Mouse (Mus musculus): ENCODE data around the gene Lrrc57. TPM values are rescaled to one million over a fixed set of nuclear protein-coding genes. Genes with fewer than 3 reads are reported as not detected.
"Not testable (repeated sequence)": the region's sequence is repeated elsewhere in the genome, so short reads cannot be mapped to it uniquely, and the experiment has no call there.

Gene Lrrc57
- polyA plus RNA-seq, 1 experiment = 13.8 TPM

- Histone ChIP-seq H3K4me1 (ENCODE audit: control insufficient read depth, insufficient read depth, insufficient read length, low read length) (peaks cover 7% of the 10 kb centered on the region; the same call in 1 of the 2 replicates), H3K27ac (replicated peaks; ENCODE audit: low read depth, low read length) (no peak overlapping the region), H3K4me3 (ENCODE audit: insufficient read depth, low read depth, low read length) (peak overlapping the region; percentile 37)
Observed at GRCm38 (mm10) chr2:120628076-120628865, 19.0 kb upstream of the Lrrc57 start.

DNA sequence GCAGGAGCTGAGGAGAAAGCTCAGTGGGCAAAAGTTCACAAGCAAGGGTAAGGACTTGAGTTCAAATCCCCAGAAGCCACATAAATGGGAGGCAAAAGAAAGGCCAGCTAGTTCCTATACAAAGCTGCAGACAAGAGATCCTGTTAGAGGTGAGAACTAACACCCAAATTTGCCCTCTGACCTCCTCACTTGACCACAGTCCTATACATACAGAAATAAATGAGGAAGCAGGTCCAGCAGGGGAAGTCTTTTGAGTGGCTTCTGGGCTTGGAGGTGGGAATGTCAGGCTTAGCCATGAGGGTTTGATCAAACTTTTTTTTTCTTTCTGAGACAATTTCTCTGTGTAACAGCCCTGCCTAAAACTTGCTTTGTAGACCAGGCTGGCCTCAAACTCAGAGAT, 13.6 kb upstream of the Lrrc57 start:
- Histone ChIP-seq H3K27ac (replicated peaks; ENCODE audit: low read depth, low read length) (no peak overlapping the region), H3K4me3 (ENCODE audit: insufficient read depth, low read depth, low read length) (no peak overlapping the region), H3K4me1 (ENCODE audit: control insufficient read depth, insufficient read depth, insufficient read length, low read length) (no peaks in the 10 kb centered on the region)

DNA sequence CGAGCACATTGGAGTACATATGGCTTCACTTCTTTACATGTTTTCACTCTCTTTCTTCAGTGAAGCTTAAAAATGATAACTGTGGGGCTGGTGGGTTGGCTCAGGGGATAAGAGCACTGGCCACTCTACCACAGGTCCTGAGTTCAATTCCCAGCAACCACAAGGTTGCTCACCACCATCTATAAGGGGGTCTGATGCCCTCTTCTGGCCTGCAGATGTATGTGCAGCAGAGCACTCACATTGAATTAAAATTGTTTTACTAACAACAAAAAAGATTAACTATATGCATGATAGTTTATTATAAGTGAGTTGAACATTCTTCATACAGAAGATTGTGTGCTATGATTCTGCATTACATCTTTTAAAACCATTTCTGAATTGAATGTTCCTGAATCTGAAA, 10.2 kb upstream of the Lrrc57 start:
- Histone ChIP-seq H3K4me3 (ENCODE audit: insufficient read depth, low read depth, low read length) (no peak overlapping the region), H3K4me1 (ENCODE audit: control insufficient read depth, insufficient read depth, insufficient read length, low read length) (no peaks in the 10 kb centered on the region), H3K27ac (replicated peaks; ENCODE audit: low read depth, low read length) (no peak overlapping the region)

- H3K27ac ChIP-seq (replicated peaks; ENCODE audit: low read depth, low read length) = no peak overlapping the region
- no peaks in the 10 kb centered on the region for H3K4me1 ChIP-seq (ENCODE audit: control insufficient read depth, insufficient read depth, insufficient read length, low read length)
- no peak overlapping the region for H3K4me3 ChIP-seq (ENCODE audit: insufficient read depth, low read depth, low read length)
Observed at GRCm38 (mm10) chr2:120616279-120617163, 7.2 kb upstream of the Lrrc57 start.

GRCm38 (mm10) chr2:120606021-120606690, 3.2 kb downstream of the Lrrc57 start:
- Histone ChIP-seq H3K27ac (replicated peaks; ENCODE audit: low read depth, low read length) (no peak overlapping the region), H3K4me1 (ENCODE audit: control insufficient read depth, insufficient read depth, insufficient read length, low read length) (no peaks in the 10 kb centered on the region), H3K4me3 (ENCODE audit: insufficient read depth, low read depth, low read length) (no peak overlapping the region)

- no peak overlapping the region for H3K27ac ChIP-seq (replicated peaks; ENCODE audit: low read depth, low read length)
- no peaks in the 10 kb centered on the region for H3K4me1 ChIP-seq (ENCODE audit: control insufficient read depth, insufficient read depth, insufficient read length, low read length)
- no peak overlapping the region for H3K4me3 ChIP-seq (ENCODE audit: insufficient read depth, low read depth, low read length)
Observed at GRCm38 (mm10) chr2:120599506-120599905, 9.8 kb downstream of the Lrrc57 start.

GRCm38 (mm10) chr2:120597734-120598133, 11.6 kb downstream of the Lrrc57 start:
- no peak overlapping the region for H3K4me3 ChIP-seq (ENCODE audit: insufficient read depth, low read depth, low read length)
- H3K4me1 ChIP-seq (ENCODE audit: control insufficient read depth, insufficient read depth, insufficient read length, low read length) = no peaks in the 10 kb centered on the region
- H3K27ac ChIP-seq (replicated peaks; ENCODE audit: low read depth, low read length) = no peak overlapping the region

DNA sequence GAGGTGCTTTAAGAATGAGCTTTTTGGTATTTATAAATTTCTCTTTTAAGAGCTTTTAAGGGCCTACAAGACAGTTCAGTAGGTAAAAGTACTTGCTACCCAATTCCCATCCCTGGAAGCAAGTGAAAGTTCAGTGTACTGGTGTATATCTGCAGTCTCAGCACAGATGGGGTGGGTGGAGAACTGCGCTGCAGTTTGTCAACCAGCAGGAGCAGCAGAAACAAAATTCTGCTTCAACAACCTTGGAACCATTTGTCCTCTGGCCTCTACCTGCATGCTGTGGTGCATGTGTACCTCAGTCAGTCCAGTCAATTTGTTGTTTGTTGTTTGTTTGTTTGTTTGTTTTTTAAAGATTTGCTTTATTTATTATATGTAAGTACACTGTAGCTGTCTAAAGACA, 17.1 kb downstream of the Lrrc57 start:
- Histone ChIP-seq H3K4me3 (ENCODE audit: insufficient read depth, low read depth, low read length) (no peak overlapping the region), H3K27ac (replicated peaks; ENCODE audit: low read depth, low read length) (no peak overlapping the region), H3K4me1 (ENCODE audit: control insufficient read depth, insufficient read depth, insufficient read length, low read length) (no peaks in the 10 kb centered on the region)

- no peaks in the 10 kb centered on the region for H3K4me1 ChIP-seq (ENCODE audit: control insufficient read depth, insufficient read depth, insufficient read length, low read length)
- no peak overlapping the region for H3K27ac ChIP-seq (replicated peaks; ENCODE audit: low read depth, low read length)
- H3K4me3 ChIP-seq (ENCODE audit: insufficient read depth, low read depth, low read length) = no peak overlapping the region
Observed at GRCm38 (mm10) chr2:120589759-120590158, 19.6 kb downstream of the Lrrc57 start.

DNA sequence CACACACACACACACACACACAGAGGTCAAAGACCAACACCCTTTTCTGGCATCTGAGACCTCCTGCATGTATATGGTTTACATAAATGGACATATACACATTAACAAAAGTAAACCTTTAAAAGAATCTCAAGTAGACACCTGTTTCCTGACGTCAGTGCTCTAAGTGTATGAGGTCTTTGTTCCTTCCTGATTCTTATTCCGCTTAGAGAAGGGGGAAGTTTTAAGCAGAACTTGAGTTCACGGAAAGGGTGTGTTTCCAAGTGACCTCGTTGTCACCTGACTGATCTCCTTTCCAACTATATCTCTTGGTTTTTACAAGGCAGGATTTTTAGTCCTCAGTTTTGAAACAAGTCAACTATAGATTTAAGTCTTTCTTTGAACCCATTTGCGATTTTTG, 31.0 kb downstream of the Lrrc57 start:
- H3K4me3 ChIP-seq (ENCODE audit: insufficient read depth, low read depth, low read length) = no peak overlapping the region
- H3K4me1 ChIP-seq (ENCODE audit: control insufficient read depth, insufficient read depth, insufficient read length, low read length) = peaks cover 2% of the 10 kb centered on the region; the same call in 1 of the 2 replicates
- H3K27ac ChIP-seq (replicated peaks; ENCODE audit: low read depth, low read length) = peak overlapping the region; percentile 48; the same call in 1 of the 2 replicates

DNA sequence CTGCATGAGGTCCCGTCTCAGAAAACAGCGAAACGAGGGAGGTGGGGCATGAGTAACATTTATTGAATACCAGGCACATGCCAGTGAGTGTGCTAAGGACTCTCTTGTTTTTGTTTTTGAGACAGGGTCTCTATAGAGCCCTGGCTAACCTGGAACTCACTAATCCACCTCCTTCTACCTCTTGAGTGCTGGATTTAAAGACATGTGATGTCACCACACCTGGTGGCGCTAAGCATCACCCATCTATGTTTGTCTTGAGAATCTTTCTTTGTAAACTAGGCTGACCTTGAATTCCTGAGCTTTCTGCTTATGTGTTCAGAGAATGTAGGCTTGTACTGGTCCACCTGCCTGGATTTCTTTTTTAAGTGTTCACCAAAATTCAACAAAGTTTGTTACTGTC, 31.5 kb downstream of the Lrrc57 start:
- H3K27ac ChIP-seq (replicated peaks; ENCODE audit: low read depth, low read length) = peak overlapping the region; percentile 48; the same call in 1 of the 2 replicates
- H3K4me1 ChIP-seq (ENCODE audit: control insufficient read depth, insufficient read depth, insufficient read length, low read length) = peaks cover 2% of the 10 kb centered on the region; the same call in 1 of the 2 replicates
- H3K4me3 ChIP-seq (ENCODE audit: insufficient read depth, low read depth, low read length) = no peak overlapping the region

DNA sequence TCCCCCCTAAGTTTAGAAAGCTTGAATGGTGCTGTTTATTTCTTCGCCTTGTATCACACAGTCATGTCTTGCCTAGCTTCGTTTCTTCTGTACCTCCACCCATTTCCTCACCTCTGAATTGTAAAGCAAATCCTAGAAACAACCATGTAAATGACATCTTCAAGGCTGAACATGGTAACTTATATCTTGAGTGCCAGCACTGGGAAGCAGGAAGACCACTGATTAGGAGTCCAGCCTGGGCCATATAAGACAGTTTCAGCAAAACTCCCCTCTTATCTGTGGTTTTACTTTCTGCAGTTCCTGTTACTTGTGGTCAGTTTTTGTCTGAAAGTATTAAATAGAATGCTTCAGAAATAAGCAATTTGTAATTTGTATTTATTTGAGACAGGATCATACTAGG, 33.3 kb downstream of the Lrrc57 start:
- no peak overlapping the region for H3K27ac ChIP-seq (replicated peaks; ENCODE audit: low read depth, low read length)
- H3K4me1 ChIP-seq (ENCODE audit: control insufficient read depth, insufficient read depth, insufficient read length, low read length) = peaks cover 2% of the 10 kb centered on the region; the same call in 1 of the 2 replicates
- H3K4me3 ChIP-seq (ENCODE audit: insufficient read depth, low read depth, low read length) = no peak overlapping the region

- no peak overlapping the region; the same call in 1 of the 2 replicates for H3K27ac ChIP-seq (replicated peaks; ENCODE audit: low read depth, low read length)
- H3K4me1 ChIP-seq (ENCODE audit: control insufficient read depth, insufficient read depth, insufficient read length, low read length) = peaks cover 2% of the 10 kb centered on the region; the same call in 1 of the 2 replicates
- H3K4me3 ChIP-seq (ENCODE audit: insufficient read depth, low read depth, low read length) = no peak overlapping the region
Observed at GRCm38 (mm10) chr2:120575121-120575520, 34.2 kb downstream of the Lrrc57 start.

DNA sequence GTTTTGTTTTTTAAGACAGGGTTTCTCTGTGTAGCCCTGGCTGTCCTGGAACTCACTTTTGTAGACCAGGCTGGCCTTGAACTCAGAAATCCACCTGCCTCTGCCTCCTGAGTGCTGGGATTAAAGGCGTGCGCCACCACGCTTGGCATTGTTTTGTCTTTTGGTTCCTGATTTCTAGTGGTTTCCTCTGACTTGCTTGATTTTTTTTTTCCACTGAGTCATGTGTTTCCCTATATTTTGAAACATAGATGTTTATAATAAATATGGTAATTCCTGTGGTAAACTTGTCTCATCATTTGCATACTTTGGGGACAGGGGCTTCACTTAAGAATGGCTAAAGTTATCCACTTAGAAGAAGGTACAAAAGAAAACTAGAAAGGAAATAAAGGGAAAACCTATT, 37.2 kb downstream of the Lrrc57 start:
- H3K27ac ChIP-seq (replicated peaks; ENCODE audit: low read depth, low read length); H3K4me1 ChIP-seq (ENCODE audit: control insufficient read depth, insufficient read depth, insufficient read length, low read length); H3K4me3 ChIP-seq (ENCODE audit: insufficient read depth, low read depth, low read length): not testable (repeated sequence)

DNA sequence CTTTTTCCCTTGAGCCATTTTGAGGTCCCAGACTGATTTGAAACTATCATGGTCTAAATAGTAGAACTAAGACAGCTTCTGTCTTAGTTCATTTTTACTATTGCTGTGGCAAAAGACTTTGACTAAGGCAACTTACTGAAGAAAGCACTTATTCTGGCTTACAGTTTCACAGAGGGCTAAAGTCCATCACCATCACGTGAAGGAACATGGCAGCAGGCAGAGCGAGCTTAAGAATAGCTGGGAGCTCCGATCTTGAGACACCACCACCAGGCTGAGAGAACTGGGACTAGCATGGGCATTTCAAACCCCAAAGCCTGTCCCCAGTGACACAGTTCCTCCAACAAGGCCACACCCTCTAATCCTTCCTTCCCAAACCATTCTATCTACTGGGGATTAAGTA, 38.2 kb downstream of the Lrrc57 start:
- Histone ChIP-seq H3K27ac (replicated peaks; ENCODE audit: low read depth, low read length) (no peak overlapping the region), H3K4me3 (ENCODE audit: insufficient read depth, low read depth, low read length) (no peak overlapping the region), H3K4me1 (ENCODE audit: control insufficient read depth, insufficient read depth, insufficient read length, low read length) (peaks cover 8% of the 10 kb centered on the region)
